Mouse (Mus musculus) thymus, postnatal 4 days (tissue): Measurements from ENCODE around the gene Sppl2b.

Experiments
- DNase-seq: peaks from one replicate; pipeline ENCODE4 v3.0.0; 2021

The Sppl2b gene

DNA sequence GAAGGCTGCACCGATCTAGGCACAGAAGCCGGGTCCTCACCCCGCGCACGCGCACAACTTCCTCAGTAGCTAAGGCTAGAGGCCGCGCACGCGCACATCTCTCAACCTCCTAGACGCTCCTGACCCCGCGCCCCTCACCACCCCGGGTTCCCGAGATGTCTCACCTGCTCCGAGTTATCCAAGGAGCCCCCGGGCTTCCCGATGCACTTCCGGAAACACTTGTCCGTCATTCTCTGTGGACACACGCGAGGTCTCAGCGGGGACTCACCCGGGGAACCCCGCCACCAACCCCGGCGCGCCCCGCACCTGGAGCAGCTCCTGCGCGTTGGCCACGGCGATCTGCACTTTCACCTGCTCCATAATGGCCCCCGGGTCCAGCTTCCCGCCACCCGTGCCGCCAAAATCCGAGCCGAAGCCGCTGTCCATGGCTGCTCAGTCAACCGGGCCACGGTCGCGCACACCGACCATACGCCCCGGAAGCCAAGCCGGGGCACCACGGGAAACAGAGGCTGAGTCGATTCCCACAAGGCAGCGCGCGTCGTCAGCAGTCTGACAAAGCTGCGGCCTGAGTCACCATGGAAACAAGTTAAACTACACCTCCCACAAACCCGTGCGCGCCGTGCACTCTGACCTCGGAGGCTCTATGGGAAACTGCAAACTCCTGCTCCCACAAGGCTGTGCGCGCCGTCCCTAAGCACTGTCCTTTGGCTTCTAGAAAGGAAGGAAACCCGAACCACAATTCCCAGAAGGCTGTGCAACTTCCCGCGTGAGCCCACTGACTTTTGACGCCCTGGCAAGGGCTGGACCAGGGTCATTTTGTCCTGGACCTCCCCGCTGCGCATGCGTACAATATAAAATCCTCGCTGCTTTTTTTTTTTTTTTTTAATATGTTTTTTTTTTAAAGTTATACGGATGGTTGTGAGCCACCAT is 45.5 kb downstream of the Sppl2b start, which contains the start of gene Timm13:
Timm13 (minus strand) TSS at position 652 of the 930 bp plus-strand sequence.
- peak; percentile 95 for DNase-seq

DNA sequence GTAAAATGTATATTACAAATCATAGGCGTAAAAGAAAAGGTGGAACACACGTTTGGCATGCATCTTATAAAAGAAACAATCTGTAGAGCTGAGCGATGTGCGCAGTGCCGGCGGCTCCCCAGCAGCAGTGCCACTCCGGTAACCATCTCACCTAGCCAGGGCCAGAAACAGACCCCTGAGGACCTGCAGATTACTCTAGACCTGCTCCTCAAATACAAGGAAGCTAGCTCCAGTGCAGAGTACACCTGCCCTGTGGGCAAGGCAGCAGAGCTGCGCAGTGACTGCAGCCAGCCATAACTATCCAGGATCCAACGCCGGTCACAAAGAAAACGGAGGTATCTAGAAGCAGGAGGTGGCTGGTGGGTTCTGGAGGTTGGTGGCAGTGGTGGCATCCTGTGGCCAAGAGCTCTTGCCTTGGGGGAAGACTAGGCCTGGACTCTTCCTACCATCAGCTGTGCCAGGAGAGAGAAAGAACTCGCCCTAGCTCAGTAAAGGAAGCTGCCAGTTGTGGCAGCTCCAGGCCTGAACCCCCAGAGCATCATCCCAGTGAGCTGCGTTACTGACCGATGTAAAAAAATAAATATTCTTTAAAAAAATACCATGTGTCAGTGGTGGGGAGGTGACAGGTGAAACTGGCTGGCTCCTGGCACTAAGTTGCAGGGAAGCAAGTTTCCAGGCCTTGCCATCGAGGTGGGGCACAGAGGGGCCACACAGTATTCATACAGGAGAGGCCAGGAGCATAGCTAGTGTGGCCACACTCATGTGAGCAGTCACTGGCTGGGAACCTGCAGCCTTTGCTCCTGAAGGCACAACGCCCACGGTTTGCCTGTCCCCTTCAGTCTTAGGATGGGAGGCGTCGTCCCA is 46.6 kb downstream of the Sppl2b start:
- no peak for DNase-seq

DNA sequence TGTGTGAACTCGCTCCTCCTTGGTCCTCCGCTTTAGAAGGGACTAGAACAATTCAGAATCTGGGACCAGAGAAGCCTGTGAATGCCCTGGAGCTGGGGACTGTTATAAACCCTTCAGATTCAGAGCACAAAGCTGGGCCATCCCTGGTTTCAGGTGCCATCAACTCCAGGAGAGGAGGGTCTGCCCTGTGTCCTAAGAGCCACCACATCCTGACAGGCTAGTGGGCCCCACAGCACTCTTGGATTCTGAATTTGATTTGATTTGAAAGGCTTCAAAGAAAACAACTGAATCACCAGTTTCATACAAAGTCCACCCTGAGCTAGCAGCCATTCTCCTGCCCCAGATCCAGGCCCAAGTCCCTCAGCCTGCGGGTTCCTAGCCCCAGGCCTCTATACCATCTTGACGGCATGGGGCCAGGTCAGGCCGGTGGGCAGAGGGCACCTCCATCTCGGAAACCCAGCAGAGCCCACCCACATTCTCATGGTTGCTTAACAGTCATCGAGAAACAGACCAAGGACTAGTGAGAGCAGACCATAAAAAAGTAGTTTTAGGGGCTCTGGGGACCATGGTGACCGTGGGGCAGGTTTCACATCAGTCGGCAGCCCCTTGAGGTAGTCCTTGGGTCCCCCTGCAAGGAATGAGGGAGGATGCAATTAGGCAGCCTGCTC is 47.3 kb downstream of the Sppl2b start:
- DNase-seq, result no peak

DNA sequence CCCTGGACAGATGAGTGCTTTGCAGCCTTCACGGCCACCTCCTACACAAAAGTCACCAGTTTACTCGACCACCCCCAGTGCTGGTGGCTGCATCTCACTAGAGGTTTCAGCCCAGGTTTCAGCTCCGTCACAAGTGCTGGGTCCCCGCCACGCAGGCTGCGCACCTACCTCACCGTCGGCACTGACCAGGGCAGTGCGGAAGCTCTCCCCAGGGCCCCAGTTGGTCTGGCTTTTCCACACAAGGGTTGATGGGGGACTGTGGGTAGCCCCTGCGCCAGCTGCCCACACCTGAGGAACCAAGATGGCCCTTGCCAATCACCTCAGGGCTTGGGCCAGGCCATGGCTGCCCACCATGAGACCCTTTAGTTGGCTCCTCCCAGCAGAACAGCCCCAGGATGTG is 48.2 kb downstream of the Sppl2b start:
- DNase-seq, result no peak

DNA sequence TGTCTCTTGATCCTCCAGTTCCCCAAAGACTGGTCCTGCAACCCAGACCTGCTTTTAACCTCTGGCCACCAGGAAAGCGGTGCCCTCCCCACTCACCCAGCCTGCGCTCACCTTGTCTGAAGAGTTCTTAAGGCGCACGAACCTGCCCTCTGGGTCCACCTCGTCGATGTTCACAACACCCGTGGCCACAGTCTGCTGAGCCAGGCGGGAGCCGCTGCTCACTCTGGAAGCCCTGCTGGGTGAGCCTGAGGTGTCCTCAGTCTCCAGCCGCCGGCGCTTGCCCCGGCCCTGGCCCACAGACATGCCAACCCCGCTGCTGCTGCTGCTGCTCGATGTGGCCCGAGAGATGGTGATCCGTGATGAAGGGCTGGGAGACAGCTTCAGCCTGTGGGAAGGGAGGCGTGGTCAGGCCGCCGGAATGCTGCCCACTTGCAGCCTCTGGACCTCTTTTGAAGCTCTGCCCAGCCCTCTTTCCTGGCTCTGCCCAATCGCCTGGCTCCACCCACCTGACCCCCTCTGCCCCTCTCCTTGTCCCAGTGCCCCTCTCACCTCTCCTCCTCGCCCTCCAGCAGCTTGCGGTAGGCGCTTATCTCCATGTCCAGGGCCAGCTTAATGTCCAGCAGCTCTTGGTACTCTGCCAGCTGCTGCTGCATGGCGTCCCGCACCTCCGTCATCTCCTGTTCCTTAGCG is 49.1 kb downstream of the Sppl2b start:
- DNase-seq, result no peak

DNA sequence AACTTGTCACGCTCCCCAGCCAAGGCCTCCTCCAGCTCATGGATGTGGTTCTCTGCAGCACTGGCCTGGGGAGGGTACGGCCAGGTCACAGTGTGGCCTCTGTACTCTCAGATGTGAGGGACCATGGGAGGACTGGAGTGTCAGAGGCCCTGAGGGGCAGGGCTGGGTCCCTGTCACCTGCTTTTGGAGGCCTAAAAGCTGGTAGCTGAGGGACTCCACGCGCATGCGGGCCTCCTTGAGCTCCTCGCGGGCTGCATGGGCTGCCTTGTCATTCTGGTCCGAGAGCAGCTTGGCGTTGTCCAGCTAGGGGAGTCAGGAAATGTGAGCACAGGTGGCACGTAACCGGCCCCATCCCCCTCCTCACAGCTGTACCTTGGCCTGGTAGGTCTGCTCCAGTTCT is 49.6 kb downstream of the Sppl2b start:
- no peak for DNase-seq

DNA sequence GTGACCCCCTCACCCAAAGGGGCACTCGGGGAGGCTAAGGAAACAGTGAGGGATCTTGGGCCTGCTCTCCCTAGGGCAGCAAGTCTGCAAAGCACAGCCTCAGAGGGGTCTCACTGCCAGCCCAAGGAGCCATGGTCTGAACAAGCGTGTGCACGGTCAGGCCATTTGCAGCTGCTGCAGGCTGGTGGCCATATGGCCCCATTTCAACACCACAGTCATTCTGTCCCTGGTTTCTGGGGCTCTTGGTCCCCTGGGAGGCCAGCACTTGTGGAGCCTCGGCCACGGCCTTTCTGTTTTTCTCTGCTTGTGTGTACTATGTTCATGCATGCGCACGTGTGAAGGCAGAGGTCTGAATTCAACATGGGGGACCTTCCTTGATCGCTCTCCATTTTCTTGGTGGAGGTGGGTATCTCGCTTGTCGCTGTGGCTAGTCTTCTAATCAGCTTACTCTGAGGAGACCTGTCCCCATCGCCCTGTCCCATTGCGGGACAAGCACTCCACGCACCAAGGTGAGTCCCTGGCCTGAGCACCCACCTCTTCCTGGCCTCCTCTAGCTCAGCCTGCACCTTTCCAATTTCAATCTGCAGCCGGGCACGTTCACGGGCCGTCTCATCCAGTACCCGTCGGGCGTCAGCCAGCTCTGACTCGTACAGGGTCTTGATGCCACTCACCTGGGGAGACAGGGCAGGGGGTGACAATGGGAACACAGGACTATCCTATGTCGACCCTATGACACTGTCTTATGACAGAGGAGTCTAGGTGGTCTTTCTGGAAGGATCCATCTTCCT is 54.5 kb downstream of the Sppl2b start:
- no peak for DNase-seq

DNA sequence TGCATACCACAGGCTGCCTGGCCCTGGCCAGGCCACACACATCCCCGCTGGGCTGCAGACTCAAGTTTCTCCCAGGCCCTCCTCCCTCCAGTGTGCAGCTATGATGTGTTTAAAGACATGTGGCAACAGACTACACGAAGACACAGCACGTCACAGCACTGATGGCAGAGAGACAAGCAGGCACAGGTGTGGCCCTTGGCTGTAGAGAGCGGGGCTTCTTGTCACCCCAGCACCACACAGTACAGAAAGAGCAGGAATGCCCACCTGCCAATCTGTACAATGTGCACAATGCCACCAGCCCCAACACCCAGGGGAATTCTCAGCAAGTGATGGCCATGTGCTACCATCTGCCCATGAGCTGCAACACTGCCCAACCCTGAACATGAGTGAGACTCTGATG is 56.3 kb downstream of the Sppl2b start:
- no peak for DNase-seq

DNA sequence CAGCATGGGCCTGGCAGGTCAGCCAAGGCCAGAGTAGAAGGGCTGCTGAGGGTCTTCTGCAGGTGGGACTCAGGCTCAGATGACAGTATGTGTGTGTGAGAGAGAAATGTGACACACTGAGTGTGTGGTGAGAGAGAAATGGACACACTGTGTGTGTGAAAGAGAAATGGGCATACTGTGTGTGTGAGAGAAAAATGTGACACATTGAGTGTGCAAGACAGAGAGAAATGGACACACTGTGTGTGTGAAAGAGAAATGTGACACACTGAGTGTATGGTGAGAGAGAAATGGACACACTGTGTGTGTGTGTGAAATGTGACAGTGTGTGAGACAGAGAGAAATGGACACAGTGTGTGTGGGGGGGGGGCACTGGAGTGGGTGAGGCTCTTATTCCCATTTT is 56.8 kb downstream of the Sppl2b start:
- DNase-seq, result no peak

DNA sequence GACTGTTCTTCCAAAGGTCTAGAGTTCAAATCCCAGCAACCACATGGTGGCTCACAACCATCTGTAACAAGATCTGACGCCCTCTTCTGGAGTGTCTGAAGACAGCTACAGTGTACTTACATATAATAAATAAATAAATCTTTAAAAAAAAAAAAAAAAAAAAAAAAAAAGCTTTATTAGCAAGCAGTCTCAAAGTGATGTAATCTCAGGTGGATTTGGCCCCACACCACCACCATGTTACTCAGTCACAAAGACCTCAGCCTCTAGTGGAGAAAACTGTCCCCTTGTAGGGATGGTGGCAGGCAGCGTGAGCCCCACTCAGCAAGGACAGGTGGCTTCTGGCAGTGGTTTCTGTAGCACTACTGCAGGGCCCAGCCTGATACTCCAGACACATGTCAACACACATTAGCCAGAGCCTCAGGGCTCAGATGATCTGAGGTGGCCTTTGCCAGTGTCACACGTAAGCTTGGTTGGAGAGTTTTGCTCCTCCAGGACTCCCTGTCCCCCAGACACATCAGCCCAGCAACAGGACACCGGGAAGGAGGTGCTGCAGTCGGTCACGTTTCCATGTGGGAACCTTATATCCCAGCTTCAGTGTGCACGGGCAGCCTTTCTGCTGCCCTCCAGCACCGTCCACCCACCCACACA is 58.4 kb downstream of the Sppl2b start:
- no peak for DNase-seq

DNA sequence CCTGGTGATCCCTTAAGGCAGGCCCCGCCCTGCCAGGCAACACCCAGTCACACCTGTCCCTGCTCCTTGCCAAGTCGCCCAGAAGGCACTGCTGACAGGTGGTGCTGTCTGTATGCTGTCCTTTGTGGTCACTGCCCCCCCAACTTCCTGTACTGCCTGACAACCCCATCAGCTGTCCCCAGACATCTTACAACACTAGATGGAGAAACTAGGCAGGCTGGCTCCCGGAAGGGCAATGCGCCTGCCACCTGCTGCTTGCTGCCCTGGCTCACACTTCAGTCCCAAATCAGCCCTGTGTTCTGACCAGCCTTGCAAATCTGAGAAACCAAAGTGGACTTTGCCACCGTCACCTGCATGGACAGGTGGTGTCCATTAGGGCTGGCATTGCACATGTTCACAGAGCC is 59.2 kb downstream of the Sppl2b start:
- peak; percentile 64 for DNase-seq

DNA sequence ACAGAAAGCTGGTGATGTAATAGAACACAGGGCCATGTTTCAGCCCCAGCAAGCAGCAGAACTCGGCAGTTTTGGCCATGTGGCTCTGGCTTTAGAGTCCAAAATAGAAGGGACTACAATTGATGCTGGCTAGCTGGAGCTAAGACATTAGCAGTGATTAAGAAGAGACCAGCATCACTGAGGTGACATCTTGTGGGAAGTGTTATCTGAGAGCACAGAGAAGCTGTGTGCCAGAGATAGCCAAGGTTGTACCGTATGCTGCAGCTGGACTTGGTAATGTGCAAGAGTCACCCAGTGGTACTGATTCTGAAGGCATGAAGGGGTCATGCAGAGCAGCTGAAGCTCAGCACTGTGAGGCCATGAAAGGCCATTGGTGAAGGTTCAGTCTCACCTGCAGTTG is 60.2 kb downstream of the Sppl2b start:
- DNase-seq, result no peak

DNA sequence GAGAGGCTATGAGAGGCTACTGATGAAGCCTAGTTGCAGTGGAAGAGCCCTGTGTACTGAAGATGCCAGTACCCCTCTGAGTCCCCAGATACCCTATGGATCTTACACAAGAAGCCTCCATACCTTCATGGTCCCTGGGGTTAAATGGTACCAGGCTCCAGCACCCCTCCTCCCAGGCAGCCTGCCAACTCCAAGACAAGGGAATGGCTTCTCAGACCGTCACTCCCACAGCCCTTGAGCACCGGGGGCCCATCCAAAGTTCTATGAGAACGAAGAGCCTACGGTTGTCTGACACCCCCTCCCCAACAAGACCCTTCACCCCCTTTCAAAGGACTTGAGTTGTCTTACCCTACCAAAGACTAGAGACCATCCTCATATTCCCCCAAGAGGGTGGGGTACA is 60.7 kb downstream of the Sppl2b start:
- DNase-seq, result no peak

DNA sequence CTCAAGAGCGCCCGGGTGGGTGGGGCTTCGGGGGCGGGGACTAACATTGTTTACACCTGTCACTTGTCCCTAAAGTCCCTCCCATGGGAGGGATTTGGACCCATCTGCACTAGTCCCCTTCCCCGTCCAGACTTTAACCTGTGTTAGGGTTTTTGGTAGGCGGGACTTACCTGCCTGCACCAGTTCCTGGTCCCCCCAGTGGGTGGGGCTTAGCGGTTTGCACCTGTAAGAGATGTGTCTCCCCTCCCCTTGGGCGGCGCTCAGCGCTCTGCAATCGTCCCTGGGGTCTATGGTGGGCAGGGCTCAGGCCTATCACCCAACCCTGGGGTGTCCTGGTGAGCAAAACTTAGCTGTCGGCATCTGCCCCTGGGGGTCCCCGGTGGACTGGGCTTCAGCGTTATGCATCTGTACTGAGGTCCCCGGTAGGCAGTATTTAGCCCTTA is 62.3 kb downstream of the Sppl2b start:
- DNase-seq, result peak; percentile 57

DNA sequence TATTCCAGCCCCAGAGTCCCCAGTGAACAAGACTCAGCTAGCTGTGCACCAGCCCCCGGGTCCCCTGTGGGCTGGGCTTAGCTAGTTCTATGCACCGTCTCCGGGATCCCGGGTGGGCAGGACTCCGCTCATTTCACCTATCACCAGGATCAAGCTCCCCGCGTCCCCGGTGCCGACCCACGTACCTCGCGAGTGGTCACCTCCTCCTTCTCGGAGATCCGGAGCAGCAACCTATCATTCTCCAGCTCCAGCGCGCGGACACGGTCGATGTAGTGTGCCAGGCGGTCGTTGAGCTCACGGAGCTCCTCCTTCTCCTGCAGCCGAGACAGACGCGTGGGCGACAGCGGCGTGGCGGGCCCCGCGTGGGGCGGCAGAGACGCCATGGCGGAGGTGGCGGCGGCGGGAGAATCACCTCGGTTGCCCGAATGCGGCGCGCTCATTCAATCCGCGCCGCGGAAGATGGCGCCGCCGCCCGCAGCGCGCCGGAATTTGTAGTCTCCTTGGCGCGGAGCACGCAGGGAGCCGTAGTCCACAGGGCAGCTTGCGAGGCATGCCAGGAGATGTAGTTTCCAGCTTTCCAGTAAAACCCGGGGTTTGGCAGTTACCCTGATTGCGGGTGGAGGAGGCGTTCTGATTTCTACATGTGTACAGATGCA is 62.8 kb downstream of the Sppl2b start, which contains the start of gene Lmnb2:
Lmnb2 (minus strand) TSS at position 467 of the 656 bp plus-strand sequence.
- peak; percentile 82 for DNase-seq
